20 mouse cellular contexts compared by ENCODE assay signal in genomic region chr4:25648107-25648506, GRCm38 (mm10).
"Had no signal": no experiment of that assay in that cellular context is flagged by ENCODE, and none has a peak within 500 bp of the region (broad histone marks: within the 10 kb centered on the region; RNA-seq: fewer than 3 reads in every experiment).

No protein-coding gene starts in this region.

- H3K4me2 ChIP-seq: lung, embryonic 15.5 days; midbrain, embryonic 11.5 days; midbrain, embryonic 13.5 days; midbrain, embryonic 15.5 days; neural tube, embryonic 13.5 days; neural tube, embryonic 15.5 days had no signal

- H3K4me1 ChIP-seq: lung, embryonic 15.5 days; megakaryocyte, embryonic 14.5 days; midbrain, embryonic 13.5 days; midbrain, embryonic 15.5 days; neural tube, embryonic 13.5 days; neural tube, embryonic 15.5 days had no signal

- H3K9ac ChIP-seq: lung, embryonic 15.5 days; midbrain, embryonic 13.5 days; midbrain, embryonic 15.5 days; neural tube, embryonic 13.5 days; neural tube, embryonic 15.5 days had no signal

- DNase-seq: lung, adult 2 months; lung, postnatal 14 days; lung, postnatal 36 days; retina, postnatal 1 day; right cerebral cortex, adult 18-20 months; right cerebral cortex, postnatal 25 days; right cerebral cortex, postnatal 4 days; spleen, adult 18-20 months; thymus, adult 18-20 months; thymus, postnatal 14 days; thymus, postnatal 36 days had no signal

- H3K27ac ChIP-seq: lung, embryonic 15.5 days; macrophage; midbrain, embryonic 13.5 days; midbrain, embryonic 15.5 days; neural tube, embryonic 13.5 days; neural tube, embryonic 15.5 days had no signal

- ATAC-seq: lung, postnatal 0 days; midbrain, embryonic 13.5 days; midbrain, embryonic 15.5 days had no signal

- H3K4me3 ChIP-seq: lung, embryonic 15.5 days; megakaryocyte, embryonic 14.5 days; midbrain, embryonic 13.5 days; midbrain, embryonic 15.5 days; neural tube, embryonic 13.5 days; neural tube, embryonic 15.5 days had no signal

- H3K36me3 ChIP-seq: lung, embryonic 15.5 days; midbrain, embryonic 13.5 days; midbrain, embryonic 15.5 days; neural tube, embryonic 13.5 days; neural tube, embryonic 15.5 days had no signal

- H3K9me3 ChIP-seq: lung, embryonic 15.5 days; midbrain, embryonic 13.5 days; midbrain, embryonic 15.5 days; neural tube, embryonic 13.5 days; neural tube, embryonic 15.5 days had no signal

- H3K27me3 ChIP-seq: lung, embryonic 15.5 days; megakaryocyte, embryonic 14.5 days; midbrain, embryonic 13.5 days; midbrain, embryonic 15.5 days; neural tube, embryonic 13.5 days; neural tube, embryonic 15.5 days had no signal
